Mouse (Mus musculus): ENCODE results near the gene Ttc14.

Ttc14 gene

DNA sequence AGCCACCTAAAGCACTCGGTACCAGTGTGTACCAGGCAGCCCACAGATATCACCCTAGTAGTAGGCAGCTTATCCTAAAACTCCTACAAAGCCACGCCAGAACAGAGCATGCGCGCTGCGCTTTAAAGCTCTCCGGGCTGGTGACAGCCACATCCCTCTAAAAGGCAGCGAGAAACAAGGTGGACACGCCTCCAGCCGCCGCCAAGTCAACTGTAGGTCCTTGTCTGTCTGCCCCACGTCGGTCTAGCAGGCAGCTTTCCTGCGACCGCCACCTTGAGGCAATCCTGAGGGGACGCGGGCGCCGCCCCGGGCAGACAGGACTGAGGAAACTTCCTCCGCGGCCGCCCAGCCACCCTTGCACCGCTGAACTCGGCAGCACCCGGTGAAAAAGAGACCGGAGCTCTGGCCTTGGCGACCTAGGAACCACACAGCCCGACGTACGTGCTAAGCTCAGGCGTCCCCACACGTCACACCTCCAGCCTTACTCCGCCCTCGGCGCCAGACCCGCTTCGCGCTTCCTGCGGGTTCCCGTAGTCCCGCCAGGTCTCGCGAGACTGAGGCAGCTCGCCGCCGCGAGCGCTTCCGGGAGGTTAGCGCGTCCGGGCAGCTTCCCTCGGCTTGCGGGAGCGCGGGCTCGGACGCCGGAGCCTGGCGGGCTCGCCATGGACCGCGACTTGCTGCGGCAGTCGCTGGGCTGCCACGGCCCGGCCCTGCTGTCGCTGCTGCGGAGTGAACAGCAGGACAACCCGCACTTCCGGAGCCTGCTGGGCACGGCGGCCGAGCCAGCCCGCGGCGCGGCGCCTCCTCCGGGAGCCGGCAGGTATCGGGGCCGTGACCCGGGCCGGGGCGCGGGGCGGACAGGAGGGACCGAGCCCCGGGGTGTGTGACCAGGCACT lies at the start of gene Ttc14:
Gene Ttc14, plus strand, starts transcription at position 216 of the 896 bp plus-strand sequence.
- no peak for TF ChIP-seq GATA4 (IDR thresholded peaks at IDR 0.05; ENCODE audit: insufficient replicate concordance, low read length)

- no peak for TF ChIP-seq GATA4 (IDR thresholded peaks at IDR 0.05; ENCODE audit: insufficient replicate concordance, low read length)
These were observed 8.7 kb upstream of the Ttc14 start for GRCm38 (mm10) chr3:33790975-33791374.

DNA sequence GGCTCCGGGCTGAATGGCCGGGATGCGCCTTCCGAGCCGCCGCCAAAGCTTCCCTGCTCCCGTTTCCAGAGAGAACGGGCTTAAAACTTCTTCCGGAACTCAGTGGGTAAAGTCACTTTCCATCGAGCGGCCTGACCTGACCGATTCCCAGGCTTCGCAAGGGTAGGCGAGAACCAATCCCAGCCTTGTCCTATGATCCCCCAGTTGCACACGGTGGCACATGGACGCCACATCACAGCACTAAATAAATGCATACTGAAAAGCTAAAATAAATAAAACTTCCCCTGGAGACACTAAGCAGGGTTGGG lies 835 bp downstream of the Ttc14 start:
- no peak for TF ChIP-seq GATA4 (IDR thresholded peaks at IDR 0.05; ENCODE audit: insufficient replicate concordance, low read length)

DNA sequence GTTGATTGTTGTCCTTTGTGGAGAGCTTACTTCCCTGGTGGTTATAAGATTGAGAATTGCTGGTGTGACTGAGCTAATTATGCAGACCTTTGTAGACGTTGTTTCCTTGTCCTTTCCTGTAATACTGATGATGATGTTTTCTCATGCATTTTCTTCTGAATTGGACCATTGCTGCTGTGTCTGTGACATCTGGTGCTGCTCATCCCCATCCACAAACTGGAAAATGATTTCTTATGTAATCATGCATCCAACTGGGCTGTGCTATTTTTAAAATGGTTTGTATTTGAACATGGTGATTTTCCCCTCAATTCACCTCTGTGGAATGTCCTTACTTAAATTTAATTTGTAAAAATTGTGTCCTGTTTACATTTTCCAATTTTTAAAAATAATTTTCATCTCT lies 7.5 kb downstream of the Ttc14 start:
- no peak for TF ChIP-seq GATA4 (IDR thresholded peaks at IDR 0.05; ENCODE audit: insufficient replicate concordance, low read length)

- TF ChIP-seq GATA4 (IDR thresholded peaks at IDR 0.05; ENCODE audit: insufficient replicate concordance, low read length) = no peak
These were observed 24.7 kb downstream of the Ttc14 start for GRCm38 (mm10) chr3:33824135-33824946.

GRCm38 (mm10) chr3:33832351-33832750 lies 32.7 kb downstream of the Ttc14 start:
- no peak for TF ChIP-seq GATA4 (IDR thresholded peaks at IDR 0.05; ENCODE audit: insufficient replicate concordance, low read length)

GRCm38 (mm10) chr3:33836576-33836975 lies 36.9 kb downstream of the Ttc14 start:
- TF ChIP-seq GATA4 (IDR thresholded peaks at IDR 0.05; ENCODE audit: insufficient replicate concordance, low read length) = no peak

DNA sequence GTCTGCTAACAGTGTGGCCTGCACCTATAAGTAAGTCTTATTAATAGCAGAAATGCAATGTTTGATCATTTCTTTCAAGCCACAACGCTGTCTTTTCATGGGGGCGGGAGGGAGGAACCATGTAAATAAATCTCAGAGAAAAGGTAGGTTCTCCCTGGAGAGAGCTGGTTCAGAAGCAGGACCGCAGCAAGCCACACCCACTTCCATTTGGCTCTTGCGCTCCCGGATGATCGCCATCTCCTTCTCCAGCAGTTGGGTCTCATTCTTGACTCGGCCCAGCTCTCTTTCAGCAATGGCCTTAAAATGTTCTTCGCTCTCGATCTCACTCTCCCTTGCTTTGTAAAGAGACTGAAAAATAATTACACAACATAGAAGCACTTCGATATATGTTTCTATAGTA lies 39.2 kb downstream of the Ttc14 start:
- no peak for TF ChIP-seq GATA4 (IDR thresholded peaks at IDR 0.05; ENCODE audit: insufficient replicate concordance, low read length)

- no peak for TF ChIP-seq GATA4 (IDR thresholded peaks at IDR 0.05; ENCODE audit: insufficient replicate concordance, low read length)
These were observed 44.4 kb downstream of the Ttc14 start, which contains the start of gene Ccdc39 for GRCm38 (mm10) chr3:33843801-33844632. Gene Ccdc39 (minus strand): TSS chr3:33844310.

- TF ChIP-seq GATA4 (IDR thresholded peaks at IDR 0.05; ENCODE audit: insufficient replicate concordance, low read length) = no peak
These were observed 47.0 kb downstream of the Ttc14 start for GRCm38 (mm10) chr3:33846639-33847038.

DNA sequence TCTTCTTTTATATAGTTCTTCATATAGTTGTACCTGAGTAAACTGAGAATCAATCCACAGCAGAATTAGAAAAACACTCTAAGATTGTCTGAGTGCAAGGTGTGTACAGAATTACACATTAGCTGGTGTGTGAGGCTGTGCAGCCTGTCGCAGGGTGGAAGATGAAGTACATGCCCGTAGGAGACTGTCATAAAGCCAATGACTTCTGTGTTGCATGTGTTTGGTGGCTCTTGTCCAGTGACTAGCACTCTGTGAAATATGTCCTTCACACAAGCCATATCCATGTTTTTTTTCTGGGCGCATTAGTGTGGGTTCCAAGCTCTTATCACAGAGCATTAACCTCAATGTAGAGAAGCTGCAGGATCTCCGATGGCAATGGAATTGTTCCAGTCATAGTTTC lies 51.2 kb downstream of the Ttc14 start:
- no peak for TF ChIP-seq GATA4 (IDR thresholded peaks at IDR 0.05; ENCODE audit: insufficient replicate concordance, low read length)

- TF ChIP-seq GATA4 (IDR thresholded peaks at IDR 0.05; ENCODE audit: insufficient replicate concordance, low read length) = no peak
These were observed 53.4 kb downstream of the Ttc14 start for GRCm38 (mm10) chr3:33853062-33853461.

GRCm38 (mm10) chr3:33858939-33859338 lies 59.3 kb downstream of the Ttc14 start:
- no peak for TF ChIP-seq GATA4 (IDR thresholded peaks at IDR 0.05; ENCODE audit: insufficient replicate concordance, low read length)

GRCm38 (mm10) chr3:33864000-33864540 lies 64.4 kb downstream of the Ttc14 start:
- TF ChIP-seq GATA4 (IDR thresholded peaks at IDR 0.05; ENCODE audit: insufficient replicate concordance, low read length) = no peak
